Mouse (Mus musculus): ENCODE measurements at regions not wholly inside any gene's neighbourhood (a gene's known extent, or its start where the extent isn't known, plus 50 kb on each side); places are given as distances from the start of the nearest gene placed in this dataset.
"Not testable (repeated sequence)": the region's sequence is repeated elsewhere in the genome, so short reads cannot be mapped to it uniquely, and the experiment has no call there.

GRCm38 (mm10) chr12:119708715-119709114, 236.9 kb upstream of the Tmem196 start:
- not testable (repeated sequence) for H3K4me1 ChIP-seq; H3K4me3 ChIP-seq; H3K36me3 ChIP-seq (ENCODE audit: poor library complexity, severe bottlenecking); H3K27ac ChIP-seq; H3K4me2 ChIP-seq; H3K9ac ChIP-seq; H3K9me3 ChIP-seq (replicated peaks); ATAC-seq; H3K27me3 ChIP-seq
- 97% methylated on average over 1 of the region's 1 CpGs for WGBS

- Histone ChIP-seq H3K4me3 (no peak overlapping the region), H3K9me3 (replicated peaks) (no peaks in the 10 kb centered on the region), H3K4me1 (no peaks in the 10 kb centered on the region), H3K27ac (no peak overlapping the region), H3K4me2 (no peak overlapping the region), H3K9ac (no peak overlapping the region), H3K36me3 (ENCODE audit: poor library complexity, severe bottlenecking) (no peaks in the 10 kb centered on the region), H3K27me3 (no peaks in the 10 kb centered on the region)
- ATAC-seq = no peak
- 9% methylated on average over 2 of the region's 2 CpGs for WGBS
Observed at GRCm38 (mm10) chr12:119730789-119731188, 214.8 kb upstream of the Tmem196 start.

- Histone ChIP-seq H3K4me3 (no peak overlapping the region), H3K9me3 (replicated peaks) (no peaks in the 10 kb centered on the region), H3K36me3 (ENCODE audit: poor library complexity, severe bottlenecking) (no peaks in the 10 kb centered on the region), H3K4me1 (no peaks in the 10 kb centered on the region), H3K27me3 (no peaks in the 10 kb centered on the region), H3K27ac (no peak overlapping the region), H3K4me2 (no peak overlapping the region), H3K9ac (no peak overlapping the region)
- 42% methylated on average over 1 of the region's 1 CpGs for WGBS
- ATAC-seq = no peak
Observed at GRCm38 (mm10) chr12:119762580-119762979, 183.0 kb upstream of the Tmem196 start.

- ATAC-seq = peak; percentile 77
- Histone ChIP-seq H3K27ac (no peak overlapping the region), H3K27me3 (no peaks in the 10 kb centered on the region), H3K9me3 (replicated peaks) (no peaks in the 10 kb centered on the region), H3K4me3 (no peak overlapping the region), H3K36me3 (ENCODE audit: poor library complexity, severe bottlenecking) (no peaks in the 10 kb centered on the region), H3K4me2 (no peak overlapping the region), H3K9ac (no peak overlapping the region), H3K4me1 (no peaks in the 10 kb centered on the region)
- 68% methylated on average over 2 of the region's 2 CpGs for WGBS
Observed at GRCm38 (mm10) chr12:119763292-119763976, 182.2 kb upstream of the Tmem196 start.

GRCm38 (mm10) chr12:119777559-119777958, 168.1 kb upstream of the Tmem196 start:
- Histone ChIP-seq H3K9ac (no peak overlapping the region), H3K9me3 (replicated peaks) (no peaks in the 10 kb centered on the region), H3K4me1 (no peaks in the 10 kb centered on the region), H3K36me3 (ENCODE audit: poor library complexity, severe bottlenecking) (no peaks in the 10 kb centered on the region), H3K4me2 (no peak overlapping the region), H3K27ac (no peak overlapping the region), H3K4me3 (no peak overlapping the region), H3K27me3 (no peaks in the 10 kb centered on the region)
- WGBS = 11% methylated on average over 2 of the region's 2 CpGs
- no peak for ATAC-seq

GRCm38 (mm10) chr12:119807692-119808091, 137.9 kb upstream of the Tmem196 start:
- H3K9ac ChIP-seq = no peak overlapping the region
- no peak overlapping the region for H3K4me3 ChIP-seq
- WGBS = 67% methylated on average over 1 of the region's 1 CpGs
- ATAC-seq = no peak
- H3K27me3 ChIP-seq = no peaks in the 10 kb centered on the region
- H3K27ac ChIP-seq = no peak overlapping the region
- H3K4me2 ChIP-seq = no peak overlapping the region
- H3K4me1 ChIP-seq = no peaks in the 10 kb centered on the region
- no peaks in the 10 kb centered on the region for H3K36me3 ChIP-seq (ENCODE audit: poor library complexity, severe bottlenecking)
- no peaks in the 10 kb centered on the region for H3K9me3 ChIP-seq (replicated peaks)

- Histone ChIP-seq H3K4me1 (no peaks in the 10 kb centered on the region), H3K4me2 (no peak overlapping the region), H3K4me3 (no peak overlapping the region), H3K36me3 (ENCODE audit: poor library complexity, severe bottlenecking) (no peaks in the 10 kb centered on the region), H3K27me3 (no peaks in the 10 kb centered on the region), H3K27ac (no peak overlapping the region), H3K9ac (no peak overlapping the region), H3K9me3 (replicated peaks) (no peaks in the 10 kb centered on the region)
- ATAC-seq = no peak
Observed at GRCm38 (mm10) chr12:119816225-119816624, 129.4 kb upstream of the Tmem196 start.

GRCm38 (mm10) chr12:119839119-119839518, 106.5 kb upstream of the Tmem196 start:
- H3K36me3 ChIP-seq (ENCODE audit: poor library complexity, severe bottlenecking) = no peaks in the 10 kb centered on the region
- H3K9ac ChIP-seq = no peak overlapping the region
- no peaks in the 10 kb centered on the region for H3K4me1 ChIP-seq
- peak; percentile 30; the same call in 1 of the 2 replicates for ATAC-seq
- H3K9me3 ChIP-seq (replicated peaks) = no peaks in the 10 kb centered on the region
- H3K27ac ChIP-seq = no peak overlapping the region
- no peak overlapping the region for H3K4me2 ChIP-seq
- no peak overlapping the region for H3K4me3 ChIP-seq
- no peaks in the 10 kb centered on the region for H3K27me3 ChIP-seq

GRCm38 (mm10) chr12:119881744-119882143, 63.9 kb upstream of the Tmem196 start:
- ATAC-seq = no peak
- Histone ChIP-seq H3K9me3 (replicated peaks) (no peaks in the 10 kb centered on the region), H3K36me3 (ENCODE audit: poor library complexity, severe bottlenecking) (no peaks in the 10 kb centered on the region), H3K27ac (no peak overlapping the region), H3K4me1 (no peaks in the 10 kb centered on the region), H3K4me2 (no peak overlapping the region), H3K4me3 (no peak overlapping the region), H3K9ac (no peak overlapping the region), H3K27me3 (no peaks in the 10 kb centered on the region)
- 52% methylated on average over 1 of the region's 1 CpGs for WGBS

- H3K9ac ChIP-seq = no peak overlapping the region
- H3K4me2 ChIP-seq = no peak overlapping the region
- peak; percentile 21; the same call in 1 of the 2 replicates for ATAC-seq
- H3K4me1 ChIP-seq = no peaks in the 10 kb centered on the region
- 64% methylated on average over 1 of the region's 1 CpGs for WGBS
- no peaks in the 10 kb centered on the region for H3K9me3 ChIP-seq (replicated peaks)
- no peak overlapping the region for H3K4me3 ChIP-seq
- no peaks in the 10 kb centered on the region for H3K36me3 ChIP-seq (ENCODE audit: poor library complexity, severe bottlenecking)
- no peak overlapping the region for H3K27ac ChIP-seq
- no peaks in the 10 kb centered on the region for H3K27me3 ChIP-seq
Observed at GRCm38 (mm10) chr12:119890030-119890429, 55.6 kb upstream of the Tmem196 start.
